Mouse (Mus musculus) B cell, adult 2 months (primary cell): ENCODE results near the gene Smpd2.

Experiments used
- DNase-seq, 2 experiments: peaks; one replicate each; pipeline ENCODE4 v3.0.0; 2022

The Smpd2 gene

GRCm38 (mm10) chr10:41450780-41451522 is 39.2 kb downstream of the Smpd2 start:
- no peak for DNase-seq

- DNase-seq, result peak; percentile 99
Observed at GRCm38 (mm10) chr10:41450137-41450670, 40.0 kb downstream of the Smpd2 start, which contains the start of gene Zbtb24. Gene Zbtb24, plus strand, starts transcription at chr10:41450383.

- DNase-seq, result no peak
Observed at GRCm38 (mm10) chr10:41449684-41450083, 40.5 kb downstream of the Smpd2 start.

GRCm38 (mm10) chr10:41448216-41448615 is 42.0 kb downstream of the Smpd2 start:
- no peak for DNase-seq
